Mouse (Mus musculus) forebrain, embryonic 12.5 days (tissue): ENCODE measurements around the gene Vhl. TPM values are rescaled to one million over a fixed set of nuclear protein-coding genes. Genes with fewer than 3 reads are reported as not detected.

ENCODE experiments used
- ATAC-seq: fragments of 200-750 bp; cut with Nextera tagmentation; 2 replicates; pipeline ENCODE4 v1.8.0; 2017; ENCODE audit warnings: moderate TSS enrichment; ENCODE audit not compliant: low FRiP score
- H3K27ac ChIP-seq: fragments of 300-500 bp; sonication (generic); 2 replicates; pipeline ENCODE4 v1.5.1; 2016; ENCODE audit warnings: mild to moderate bottlenecking
- H3K27me3 ChIP-seq: fragments of 300-500 bp; sonication (generic); 2 replicates; pipeline ENCODE4 v1.6.1; 2016; ENCODE audit warnings: mild to moderate bottlenecking
- H3K36me3 ChIP-seq: fragments of 300-500 bp; sonication (generic); replicated peaks from 2 replicates; pipeline ENCODE4 v1.6.1; 2016; ENCODE audit warnings: mild to moderate bottlenecking
- H3K4me1 ChIP-seq: fragments of 300-500 bp; sonication (generic); 2 replicates; pipeline ENCODE4 v1.6.1; 2016
- H3K4me2 ChIP-seq: fragments of 300-500 bp; sonication (generic); 2 replicates; pipeline ENCODE4 v1.6.1; 2016; ENCODE audit warnings: mild to moderate bottlenecking, moderate library complexity
- H3K4me3 ChIP-seq: fragments of 300-500 bp; sonication (generic); replicated peaks from 2 replicates; pipeline ENCODE4 v1.5.1; 2016; ENCODE audit warnings: mild to moderate bottlenecking
- H3K9ac ChIP-seq: fragments of 300-500 bp; sonication (generic); 2 replicates; pipeline ENCODE4 v1.6.1; 2016; ENCODE audit warnings: mild to moderate bottlenecking
- H3K9me3 ChIP-seq: fragments of 300-500 bp; sonication (generic); 2 replicates; pipeline ENCODE4 v1.6.1; 2016
- WGBS: fragments of 180-500 bp; shearing (Covaris S2); methylation state at CpG from one replicate; pipeline ENCODE4 v1.1.7; 2016; 5-methylcytosine and 5-hydroxymethylcytosine counted together
- polyA plus RNA-seq: library from polyadenylated mRNA; unstranded; fragments of >200 nt; fragmentation: Nextera tagmentation; extraction: Ambion mirVana; gene quantifications from 2 replicates; pipeline ENCODE4 v1.2.1, GENCODE M21; 2016

Vhl gene
- polyA plus RNA-seq, 1 experiment from 2014 or later, result 54.9 TPM

DNA sequence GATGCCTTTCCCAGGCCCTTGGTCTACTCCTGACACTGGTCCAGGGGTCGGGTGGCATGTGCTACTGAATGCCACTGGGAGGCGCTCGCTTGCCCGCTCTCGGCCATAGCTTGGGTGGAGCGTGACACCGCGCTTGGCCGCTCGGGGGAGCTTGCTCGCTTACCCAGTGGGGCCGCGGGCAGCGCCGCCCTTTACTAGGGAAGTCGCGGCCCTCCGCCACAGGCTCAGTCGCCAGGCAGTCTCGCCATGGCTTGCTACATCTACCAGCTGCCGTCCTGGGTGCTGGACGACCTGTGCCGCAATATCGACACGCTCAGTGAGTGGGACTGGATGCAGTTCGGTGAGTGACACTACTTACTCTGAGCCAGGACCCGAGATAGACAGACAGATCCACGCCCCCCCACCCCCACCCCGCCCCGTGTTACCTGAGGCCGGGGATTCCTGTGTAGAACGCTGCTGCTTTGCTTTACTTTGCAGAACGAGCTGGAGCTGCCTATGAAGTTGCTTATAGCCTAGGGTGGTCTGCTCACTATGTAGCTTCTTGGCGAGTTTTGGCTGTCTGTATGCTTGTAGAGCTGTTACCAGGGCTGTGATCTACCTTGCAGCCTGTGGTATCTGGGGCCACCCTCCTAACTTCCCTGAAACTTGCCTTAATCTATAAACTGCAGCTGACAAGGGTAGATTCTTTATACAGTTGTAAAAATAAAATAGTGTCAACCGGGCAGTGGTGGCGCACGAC, 14.7 kb downstream of the Vhl start, which contains the start of gene Irak2:
TSS of gene Irak2 (plus strand) at position 166 of the 739 bp plus-strand sequence.
- Histone ChIP-seq H3K27me3 (no peaks in the 10 kb centered on the region), H3K4me3 (peak within 1 kb of the TSS; percentile 49), H3K9me3 (no peaks in the 10 kb centered on the region), H3K4me2 (peak within 1 kb of the TSS; percentile 71), H3K36me3 (no peaks in the 10 kb centered on the region), H3K9ac (peak within 1 kb of the TSS; percentile 56), H3K4me1 (peaks cover 4% of the 10 kb centered on the region), H3K27ac (no peak within 1 kb of the TSS)
- 10% methylated on average over 37 of the region's 37 CpGs for WGBS
- peak; percentile 91 for ATAC-seq

DNA sequence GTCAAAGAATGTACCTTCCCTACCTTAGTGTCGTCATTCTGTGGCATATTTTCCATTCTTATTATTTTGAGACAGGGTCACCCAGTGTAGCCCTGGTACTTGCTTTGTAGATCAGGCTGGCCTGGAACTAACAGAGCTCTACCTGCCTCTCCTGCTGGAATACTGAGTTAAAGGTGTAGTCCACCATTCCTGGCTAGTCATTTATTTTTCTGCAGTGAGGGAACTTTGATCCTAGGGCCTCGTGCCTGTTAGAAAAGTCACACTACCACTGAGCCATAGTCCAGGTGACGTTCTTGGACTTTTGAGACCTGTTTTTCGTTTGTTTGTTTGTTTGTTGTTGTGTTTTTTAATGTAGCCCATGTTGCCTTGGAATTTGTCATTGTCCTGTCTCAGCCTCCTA, 15.4 kb downstream of the Vhl start:
- H3K4me2 ChIP-seq, result no peak overlapping the region
- WGBS, result 85% methylated on average over 4 of the region's 4 CpGs
- H3K9me3 ChIP-seq, result no peaks in the 10 kb centered on the region

DNA sequence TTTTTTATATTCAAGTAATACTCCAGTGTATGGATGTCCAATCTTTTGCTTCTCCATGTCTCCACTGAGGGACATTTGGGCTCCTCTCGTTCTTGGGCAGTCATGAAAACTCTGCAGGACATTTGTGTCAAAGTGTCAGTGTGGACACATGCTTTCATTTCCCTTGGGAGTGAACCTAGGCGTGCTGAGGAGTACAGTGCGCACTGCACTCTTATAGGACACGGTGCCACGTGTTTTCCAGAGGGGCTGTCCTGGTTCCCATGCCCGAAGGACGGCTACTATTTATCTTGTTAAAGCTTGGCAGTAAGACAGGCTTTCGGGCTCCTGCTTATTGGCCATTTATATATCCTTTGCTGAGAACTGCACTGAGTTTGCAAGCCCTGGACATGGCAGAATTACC, 18.8 kb downstream of the Vhl start:
- Histone ChIP-seq H3K27me3 (no peaks in the 10 kb centered on the region), H3K4me2 (no peak overlapping the region), H3K4me1 (peaks cover 4% of the 10 kb centered on the region), H3K4me3 (no peak overlapping the region), H3K9me3 (no peaks in the 10 kb centered on the region), H3K36me3 (no peaks in the 10 kb centered on the region), H3K27ac (no peak overlapping the region), H3K9ac (no peak overlapping the region)
- 89% methylated on average over 8 of the region's 8 CpGs for WGBS
- ATAC-seq, result no peak

More for the DNA sequence above, 15.4 kb downstream of the Vhl start:
- Histone ChIP-seq H3K27ac (no peak overlapping the region), H3K9ac (no peak overlapping the region), H3K4me1 (peaks cover 4% of the 10 kb centered on the region), H3K4me3 (no peak overlapping the region), H3K27me3 (no peaks in the 10 kb centered on the region), H3K36me3 (no peaks in the 10 kb centered on the region)
- ATAC-seq, result no peak

DNA sequence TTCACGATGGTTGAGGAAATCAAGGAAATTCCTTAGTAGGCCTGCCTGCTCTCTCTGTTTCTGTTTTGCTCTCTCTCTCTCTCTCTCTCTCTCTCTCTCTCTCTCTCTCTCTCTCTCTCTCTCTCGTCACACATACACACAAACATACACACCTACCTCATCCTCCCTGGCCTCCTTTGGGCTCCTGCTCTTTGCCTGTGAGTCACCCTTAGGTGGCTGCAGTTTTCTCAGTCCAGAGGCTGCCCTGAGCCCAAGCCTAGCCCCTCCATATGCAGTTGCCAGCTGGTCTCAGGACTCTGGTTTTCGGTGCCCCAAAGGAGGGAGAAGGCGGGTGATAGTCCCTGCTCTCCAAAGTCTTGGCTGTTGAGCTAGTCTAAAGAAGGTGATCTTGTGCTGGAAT, 19.3 kb downstream of the Vhl start:
- WGBS, result 85% methylated on average over 4 of the region's 4 CpGs
- no peak for ATAC-seq

DNA sequence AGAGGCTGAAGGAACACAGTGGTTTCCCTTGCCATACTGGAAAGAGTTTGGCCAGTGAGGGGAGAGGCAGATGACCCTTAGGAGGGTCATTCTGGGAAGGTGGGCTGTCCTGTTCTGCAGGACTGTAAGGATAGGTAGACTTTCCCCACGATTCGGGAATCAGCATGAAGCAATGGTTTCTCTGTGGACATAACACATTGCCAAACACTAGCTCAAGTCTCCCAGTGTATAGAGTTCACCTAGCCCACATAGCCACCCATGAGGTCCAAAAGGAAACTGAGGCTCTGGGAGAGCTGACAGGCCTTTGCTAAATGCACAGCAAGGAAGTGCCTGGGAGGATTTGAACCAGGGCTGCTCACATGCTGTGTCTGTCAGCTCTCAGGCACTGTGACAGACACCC, 20.2 kb downstream of the Vhl start:
- no peak for ATAC-seq
- no peak overlapping the region for H3K4me3 ChIP-seq
- WGBS, result 91% methylated on average over 2 of the region's 2 CpGs

More for the DNA sequence above, 19.3 kb downstream of the Vhl start:
- Histone ChIP-seq H3K36me3 (no peaks in the 10 kb centered on the region), H3K4me1 (peaks cover 4% of the 10 kb centered on the region), H3K4me3 (no peak overlapping the region), H3K9me3 (no peaks in the 10 kb centered on the region), H3K27me3 (no peaks in the 10 kb centered on the region), H3K4me2 (no peak overlapping the region), H3K27ac (no peak overlapping the region), H3K9ac (no peak overlapping the region)

DNA sequence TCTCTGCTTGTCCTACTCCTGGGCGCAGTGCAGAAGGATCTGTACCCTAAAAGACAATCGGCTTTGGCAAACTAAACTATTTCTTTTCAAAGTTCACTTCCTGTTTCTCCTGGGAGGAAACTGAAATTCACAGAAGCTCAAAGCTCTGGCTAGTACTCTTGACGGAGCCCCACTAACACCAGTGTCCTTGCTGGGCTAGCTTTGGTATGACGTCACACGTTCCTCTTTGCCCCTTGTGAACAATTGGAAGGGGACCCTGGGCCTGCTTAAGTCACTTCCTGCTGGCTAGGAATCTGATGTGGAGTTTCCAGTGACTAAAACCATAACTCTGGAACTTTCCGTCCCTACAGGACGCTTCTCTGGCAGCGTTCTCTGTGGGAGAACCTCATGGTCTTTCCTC, 21.0 kb downstream of the Vhl start:
- no peaks in the 10 kb centered on the region for H3K4me1 ChIP-seq
- WGBS, result 87% methylated on average over 8 of the region's 8 CpGs
- H3K4me3 ChIP-seq, result no peak overlapping the region
- no peak overlapping the region for H3K27ac ChIP-seq
- H3K9ac ChIP-seq, result no peak overlapping the region
- H3K9me3 ChIP-seq, result no peaks in the 10 kb centered on the region
- no peak for ATAC-seq
- no peak overlapping the region for H3K4me2 ChIP-seq
- H3K27me3 ChIP-seq, result no peaks in the 10 kb centered on the region
- H3K36me3 ChIP-seq, result no peaks in the 10 kb centered on the region

More for the DNA sequence above, 20.2 kb downstream of the Vhl start:
- no peaks in the 10 kb centered on the region for H3K9me3 ChIP-seq
- no peaks in the 10 kb centered on the region for H3K4me1 ChIP-seq
- H3K27ac ChIP-seq, result no peak overlapping the region
- no peak overlapping the region for H3K9ac ChIP-seq
- no peaks in the 10 kb centered on the region for H3K27me3 ChIP-seq
- no peak overlapping the region for H3K4me2 ChIP-seq
- no peaks in the 10 kb centered on the region for H3K36me3 ChIP-seq

DNA sequence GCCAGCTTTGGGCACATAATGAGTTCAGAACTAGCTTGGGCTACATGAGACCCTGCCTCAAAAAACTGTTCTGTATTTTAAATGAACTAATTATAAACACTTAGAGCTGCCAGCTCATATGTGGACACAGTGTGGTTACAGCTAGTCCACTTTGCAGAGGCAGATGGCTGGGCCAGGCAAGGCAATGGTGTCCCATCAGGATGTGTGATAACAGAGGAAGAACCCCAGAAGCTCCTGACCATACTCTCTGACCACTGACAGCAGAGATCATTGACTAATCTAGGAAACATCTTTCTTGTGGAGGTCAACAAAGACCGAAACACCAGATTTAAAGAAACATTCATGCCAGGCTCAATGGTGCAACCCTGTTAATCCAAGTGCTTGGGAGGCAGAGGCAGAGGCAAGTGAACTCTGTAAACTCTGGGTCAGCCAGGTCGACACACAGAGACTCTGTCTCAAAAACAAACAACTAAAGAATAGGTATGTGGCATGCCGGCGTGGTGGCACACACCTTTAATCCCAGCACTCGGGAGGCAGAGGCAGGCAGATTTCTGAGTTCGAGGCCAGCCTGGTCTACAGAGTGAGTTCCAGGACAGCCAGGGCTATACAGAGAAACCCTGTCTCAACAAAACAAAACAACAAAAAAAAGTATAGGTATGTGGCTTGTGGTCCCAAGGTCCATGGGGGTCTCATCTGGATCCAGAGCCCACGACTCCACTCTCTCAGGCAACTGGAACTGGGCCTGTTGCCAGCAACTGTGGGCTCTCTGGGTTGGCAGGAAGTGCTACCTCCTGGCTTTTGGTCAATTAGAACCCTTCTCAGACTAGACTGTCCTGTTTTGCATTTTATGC, 25.8 kb downstream of the Vhl start:
- Histone ChIP-seq H3K4me1 (no peaks in the 10 kb centered on the region), H3K36me3 (no peaks in the 10 kb centered on the region), H3K27ac (no peak overlapping the region), H3K4me3 (no peak overlapping the region), H3K27me3 (no peaks in the 10 kb centered on the region), H3K4me2 (no peak overlapping the region), H3K9me3 (no peaks in the 10 kb centered on the region), H3K9ac (no peak overlapping the region)
- no peak for ATAC-seq
- 83% methylated on average over 7 of the region's 7 CpGs for WGBS

DNA sequence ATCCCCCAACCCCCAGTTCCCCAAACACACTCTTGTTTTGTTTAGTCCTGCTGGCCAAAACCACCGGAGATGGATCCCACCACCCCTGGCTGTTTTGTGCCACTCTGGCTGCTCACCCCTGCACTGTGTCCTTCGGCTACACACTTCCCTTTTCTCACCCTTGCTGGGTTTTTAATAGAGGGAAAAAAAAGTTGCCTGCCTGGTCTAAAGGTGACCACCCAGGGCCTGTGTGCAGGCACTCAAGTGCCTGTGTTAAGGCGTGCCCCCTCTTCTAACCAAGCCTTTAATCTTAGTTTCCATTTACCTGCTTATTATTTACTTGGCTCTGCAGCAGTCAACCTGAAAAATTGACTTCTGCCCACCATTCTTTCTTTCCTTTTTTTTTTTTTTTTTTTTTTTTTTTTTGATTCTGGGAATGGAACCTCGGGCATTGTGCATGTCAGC, 26.5 kb downstream of the Vhl start:
- H3K4me3 ChIP-seq, result no peak overlapping the region
- no peaks in the 10 kb centered on the region for H3K4me1 ChIP-seq
- WGBS, result 79% methylated on average over 4 of the region's 4 CpGs
- no peaks in the 10 kb centered on the region for H3K27me3 ChIP-seq
- no peak overlapping the region for H3K9ac ChIP-seq
- no peak overlapping the region for H3K27ac ChIP-seq
- no peaks in the 10 kb centered on the region for H3K36me3 ChIP-seq
- no peaks in the 10 kb centered on the region for H3K9me3 ChIP-seq
- H3K4me2 ChIP-seq, result no peak overlapping the region
- ATAC-seq, result no peak

GRCm38 (mm10) chr6:113651626-113652025, 27.9 kb downstream of the Vhl start:
- no peak overlapping the region for H3K27ac ChIP-seq
- no peak overlapping the region for H3K4me2 ChIP-seq
- WGBS, result 70% methylated on average over 3 of the region's 3 CpGs
- no peak for ATAC-seq
- H3K9ac ChIP-seq, result no peak overlapping the region
- H3K36me3 ChIP-seq, result no peaks in the 10 kb centered on the region
- no peak overlapping the region for H3K4me3 ChIP-seq
- H3K4me1 ChIP-seq, result no peaks in the 10 kb centered on the region
- no peaks in the 10 kb centered on the region for H3K27me3 ChIP-seq
- no peaks in the 10 kb centered on the region for H3K9me3 ChIP-seq

GRCm38 (mm10) chr6:113653551-113653950, 29.8 kb downstream of the Vhl start:
- no peaks in the 10 kb centered on the region for H3K9me3 ChIP-seq
- H3K36me3 ChIP-seq, result no peaks in the 10 kb centered on the region
- H3K9ac ChIP-seq, result no peak overlapping the region
- no peaks in the 10 kb centered on the region for H3K4me1 ChIP-seq
- no peak overlapping the region for H3K4me3 ChIP-seq
- no peaks in the 10 kb centered on the region for H3K27me3 ChIP-seq
- 94% methylated on average over 7 of the region's 7 CpGs for WGBS
- no peak overlapping the region for H3K27ac ChIP-seq
- H3K4me2 ChIP-seq, result no peak overlapping the region
- no peak for ATAC-seq

GRCm38 (mm10) chr6:113654102-113654501, 30.3 kb downstream of the Vhl start:
- H3K27me3 ChIP-seq, result no peaks in the 10 kb centered on the region
- no peak for ATAC-seq
- no peaks in the 10 kb centered on the region for H3K9me3 ChIP-seq
- no peak overlapping the region for H3K9ac ChIP-seq
- no peak overlapping the region for H3K27ac ChIP-seq
- no peaks in the 10 kb centered on the region for H3K4me1 ChIP-seq
- no peaks in the 10 kb centered on the region for H3K36me3 ChIP-seq
- no peak overlapping the region for H3K4me2 ChIP-seq
- WGBS, result 84% methylated on average over 8 of the region's 8 CpGs
- H3K4me3 ChIP-seq, result no peak overlapping the region

GRCm38 (mm10) chr6:113654753-113655397, 31.1 kb downstream of the Vhl start:
- Histone ChIP-seq H3K4me3 (no peak overlapping the region), H3K27me3 (no peaks in the 10 kb centered on the region), H3K4me2 (no peak overlapping the region), H3K36me3 (no peaks in the 10 kb centered on the region), H3K9me3 (no peaks in the 10 kb centered on the region), H3K27ac (no peak overlapping the region), H3K4me1 (no peaks in the 10 kb centered on the region), H3K9ac (no peak overlapping the region)
- WGBS, result 82% methylated on average over 16 of the region's 16 CpGs
- no peak for ATAC-seq
